Mouse (Mus musculus): ENCODE measurements around the gene Ipo8. TPM values are rescaled to one million over a fixed set of nuclear protein-coding genes. Genes with fewer than 3 reads are reported as not detected.

Gene Ipo8
- 8.0 and 8.6 TPM in 2 replicates for polyA plus RNA-seq (2012; rRNA removed)

DNA sequence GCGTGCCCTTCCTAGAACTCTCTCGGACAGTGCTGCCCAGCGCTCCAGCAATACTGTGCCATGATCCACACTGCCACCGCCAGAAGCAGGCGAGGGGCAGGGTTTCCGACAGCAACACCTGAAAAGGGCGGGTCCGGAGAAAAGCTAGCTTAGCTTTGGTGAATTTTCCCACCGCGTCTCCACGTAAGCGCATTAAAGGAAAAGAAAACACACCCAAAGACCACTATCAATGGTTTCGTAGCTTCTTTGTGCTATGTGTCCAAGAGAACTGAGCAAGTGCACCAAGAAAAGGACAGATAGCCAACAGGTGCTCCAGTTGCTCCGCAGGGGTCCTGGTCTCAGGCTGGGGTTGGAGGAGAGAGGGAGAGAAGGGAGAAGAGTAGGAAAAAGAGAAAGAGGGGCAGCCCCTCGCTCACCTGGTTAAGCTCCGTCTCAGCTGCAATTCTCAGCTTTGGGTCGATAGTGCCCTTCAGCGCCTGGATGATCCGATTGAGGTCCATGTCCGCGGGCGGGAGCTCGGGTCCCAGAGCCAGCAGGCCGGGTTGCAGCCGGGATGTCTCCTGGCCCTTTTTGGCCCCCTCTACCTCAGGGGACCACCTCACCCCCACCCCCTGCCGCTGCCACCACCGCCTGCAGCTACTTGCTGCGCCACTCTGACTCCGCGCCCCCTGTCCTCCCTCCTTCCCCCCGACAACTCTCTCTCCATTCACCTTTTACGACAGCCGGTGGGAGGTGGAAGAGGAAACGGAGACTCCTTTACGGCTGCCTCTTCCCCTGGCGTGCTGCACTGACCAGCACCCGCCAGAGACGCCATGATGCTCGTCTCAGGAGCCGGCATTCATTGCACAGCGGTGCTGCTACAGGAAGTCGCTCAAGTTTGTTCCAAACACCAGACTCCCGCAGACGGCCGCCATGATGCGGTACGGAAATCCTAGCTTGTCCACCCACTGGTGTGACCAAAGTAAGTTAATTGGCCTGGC, at the start of gene Ipo8:
Ipo8 (minus strand) TSS at position 720 of the 980 bp plus-strand sequence.

Other genes with a start within 250 kb of the Ipo8 start
- 2.9 and 3.2 TPM in 2 replicates for gene Caprin2, start 64.8 kb upstream of the Ipo8 start, polyA plus RNA-seq (2012; rRNA removed)
- 1.9 and 2.2 TPM in 2 replicates for gene Sinhcaf, start 115.0 kb upstream of the Ipo8 start, polyA plus RNA-seq (2012; rRNA removed)

All from colon, adult 2 months (tissue).